Mouse (Mus musculus): ENCODE data around the gene 2310003L06Rik. TPM values are rescaled to one million over a fixed set of nuclear protein-coding genes. Genes with fewer than 3 reads are reported as not detected.

The 2310003L06Rik gene
- polyA plus RNA-seq, 1 experiment from 2014 or later: not detected

DNA sequence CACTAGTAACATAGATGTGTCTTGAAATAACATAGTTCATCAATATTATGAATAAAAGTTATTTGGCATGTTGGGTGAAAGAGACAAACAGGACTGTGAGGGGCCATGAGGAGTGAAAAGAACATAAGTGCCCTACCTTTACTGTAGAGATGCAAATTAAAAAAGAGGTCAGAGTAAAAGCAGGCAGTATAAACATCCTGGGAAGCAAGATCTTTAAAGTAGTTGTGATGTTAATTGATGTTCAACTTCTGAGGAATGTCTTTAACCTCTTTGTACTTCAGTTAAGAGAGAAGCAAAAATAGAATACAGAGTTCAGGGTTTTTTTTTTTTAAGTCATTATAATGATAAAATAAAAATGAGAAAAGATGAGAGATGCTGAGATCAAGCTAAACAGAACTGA is 36.0 kb downstream of the 2310003L06Rik start:
- H3K9me3 ChIP-seq (ENCODE audit: control insufficient read depth, low read length): no peaks in the 10 kb centered on the region
- no peaks in the 10 kb centered on the region for H3K4me1 ChIP-seq (replicated peaks; ENCODE audit: control insufficient read depth, insufficient read depth, low read length)
- DNase-seq (ENCODE audit: low spot score) (no peak), ATAC-seq (ENCODE audit: low FRiP score) (no peak)
- H3K36me3 ChIP-seq (ENCODE audit: control insufficient read depth, insufficient read depth, low read length): no peaks in the 10 kb centered on the region
- H3K4me3 ChIP-seq (ENCODE audit: low read depth, low read length): no peak overlapping the region
- H3K4me2 ChIP-seq (replicated peaks; ENCODE audit: low read depth, low read length): no peak overlapping the region
- H3K27ac ChIP-seq (ENCODE audit: low read depth, low read length): no peak overlapping the region
- no peak overlapping the region for H3K9ac ChIP-seq (ENCODE audit: low read depth, low read length)
- H3K27me3 ChIP-seq (ENCODE audit: control insufficient read depth, insufficient read depth, low read length): no peaks in the 10 kb centered on the region

Other genes starting within 250 kb of the 2310003L06Rik start
- gene Csn1s2a, start 194.9 kb upstream of the 2310003L06Rik start, polyA plus RNA-seq (2014; fragmentation: Nextera tagmentation; extraction: Ambion mirVana): not detected in 2 replicates
- gene Csn1s2b, start 161.4 kb upstream of the 2310003L06Rik start, polyA plus RNA-seq (2014; fragmentation: Nextera tagmentation; extraction: Ambion mirVana): not detected in 2 replicates
- not detected in 2 replicates for gene Prr27, start 143.8 kb upstream of the 2310003L06Rik start, polyA plus RNA-seq (2014; fragmentation: Nextera tagmentation; extraction: Ambion mirVana)
- gene Odam, start 84.4 kb upstream of the 2310003L06Rik start, polyA plus RNA-seq (2014; fragmentation: Nextera tagmentation; extraction: Ambion mirVana): not detected in 2 replicates
- 0.15 and 0.25 TPM in 2 replicates for gene Csn3, start 43.9 kb upstream of the 2310003L06Rik start, polyA plus RNA-seq (2014; fragmentation: Nextera tagmentation; extraction: Ambion mirVana)
- not detected in 2 replicates for gene Gm28434, start 58 bp downstream of the 2310003L06Rik start, polyA plus RNA-seq (2014; fragmentation: Nextera tagmentation; extraction: Ambion mirVana)
- not detected in 2 replicates for gene Cabs1, start 10.0 kb downstream of the 2310003L06Rik start, polyA plus RNA-seq (2014; fragmentation: Nextera tagmentation; extraction: Ambion mirVana)
- not detected in 2 replicates for gene Smr3a, start 33.1 kb downstream of the 2310003L06Rik start, polyA plus RNA-seq (2014; fragmentation: Nextera tagmentation; extraction: Ambion mirVana)
- not detected in 2 replicates for gene Smr2, start 117.1 kb downstream of the 2310003L06Rik start, polyA plus RNA-seq (2014; fragmentation: Nextera tagmentation; extraction: Ambion mirVana)
- gene Gm11116, start 142.1 kb downstream of the 2310003L06Rik start, polyA plus RNA-seq (2014; fragmentation: Nextera tagmentation; extraction: Ambion mirVana): not detected in 2 replicates
- not detected in 2 replicates for gene Gm11115, start 184.6 kb downstream of the 2310003L06Rik start, polyA plus RNA-seq (2014; fragmentation: Nextera tagmentation; extraction: Ambion mirVana)

All from hindbrain, embryonic 11.5 days (tissue).